Mouse (Mus musculus) thymus, adult 2 months (tissue): Measurements from ENCODE around the gene Fasn.

Source experiments
- CTCF ChIP-seq: fragments of 200-500 bp; IDR thresholded peaks from 2 replicates; pipeline ENCODE4 v1.5.1; 2012; ENCODE audit warnings: mild to moderate bottlenecking, control low read depth, low read length, moderate library complexity, borderline replicate concordance; ENCODE audit not compliant: control insufficient read depth, poor library complexity, insufficient read depth; ENCODE audit errors: extremely low read depth
- POLR2A ChIP-seq: fragments of 200-500 bp; IDR thresholded peaks from 2 replicates; pipeline ENCODE4 v1.6.1; 2012; ENCODE audit warnings: mild to moderate bottlenecking, low read length, control low read depth, moderate library complexity; ENCODE audit not compliant: control insufficient read depth, poor library complexity, insufficient read depth; ENCODE audit errors: extremely low read depth

GRCm38 (mm10) chr11:120779876-120780275, 44.5 kb downstream of the Fasn start:
- TF ChIP-seq CTCF (no peak), POLR2A (no peak)
